Mouse (Mus musculus): ENCODE measurements around the gene Slc6a3. TPM values are rescaled to one million over a fixed set of nuclear protein-coding genes. Genes with fewer than 3 reads are reported as not detected.
A peak's percentile ranks its signal among the peaks of the same experiment; 100 is the strongest.

Slc6a3 gene
- polyA plus RNA-seq, 1 experiment from 2014 or later = 0.08 TPM

DNA sequence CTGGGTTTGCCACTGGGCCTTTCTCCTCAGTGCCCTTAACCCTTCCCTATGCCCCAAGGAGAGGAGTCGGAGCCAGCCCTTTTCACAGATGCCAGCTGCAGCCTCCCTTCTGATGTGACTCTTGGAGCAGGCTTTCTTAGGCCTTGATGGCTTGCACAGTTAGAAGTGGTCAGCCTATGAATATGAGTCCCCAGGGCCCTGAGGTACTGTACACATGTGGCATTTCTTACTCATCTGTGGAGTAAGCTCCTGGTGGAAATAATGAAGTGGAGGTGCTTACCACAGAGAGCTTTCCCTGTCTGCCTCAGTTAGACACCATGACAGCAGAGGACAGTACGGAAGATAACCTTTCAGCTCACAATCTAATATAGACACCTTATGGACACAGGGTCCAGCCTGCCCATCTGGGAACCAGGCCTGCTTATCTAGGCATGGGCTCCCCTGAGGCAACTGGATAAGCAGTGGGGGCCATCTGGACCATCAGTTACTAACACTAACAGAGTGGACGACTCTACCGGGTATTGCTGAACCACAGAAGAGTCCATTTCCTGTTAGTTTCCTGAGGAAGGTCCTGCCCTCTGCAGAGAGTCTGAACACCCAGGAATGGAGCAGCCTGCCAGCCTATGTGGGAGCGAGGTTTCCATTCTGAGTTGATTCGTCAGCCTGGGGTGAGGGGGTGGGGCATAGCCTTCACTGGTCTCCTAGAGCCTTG lies 36.5 kb upstream of the Slc6a3 start:
- ATAC-seq (replicated peaks; ENCODE audit: low FRiP score) = no peak
- no peak for DNase-seq (ENCODE audit: low spot score)
- H3K9ac ChIP-seq (ENCODE audit: low read length) = no peak overlapping the region
- H3K27ac ChIP-seq (ENCODE audit: low read depth, low read length) = 0 out of 2 replicates have a peak overlapping the region, but pooled peaks have one; percentile 31
- H3K36me3 ChIP-seq (ENCODE audit: control insufficient read depth, insufficient read depth, low read length) = peaks cover 2% of the 10 kb centered on the region; the same call in 1 of the 2 replicates
- H3K4me3 ChIP-seq (ENCODE audit: low read depth, low read length) = no peak overlapping the region
- no peaks in the 10 kb centered on the region for H3K4me1 ChIP-seq (replicated peaks; ENCODE audit: control insufficient read depth, insufficient read depth, low read length)
- H3K4me2 ChIP-seq (ENCODE audit: low read depth, low read length, severe bottlenecking) = no peak overlapping the region
- H3K9me3 ChIP-seq (ENCODE audit: control insufficient read depth, low read length) = no peaks in the 10 kb centered on the region
- no peaks in the 10 kb centered on the region for H3K27me3 ChIP-seq (ENCODE audit: control insufficient read depth, insufficient read depth, low read length)
- 83% methylated on average over 6 of the region's 6 CpGs for whole genome bisulfite sequencing

- no peak overlapping the region for H3K4me3 ChIP-seq (ENCODE audit: low read depth, low read length)
- no peak overlapping the region for H3K27ac ChIP-seq (ENCODE audit: low read depth, low read length)
- 82% methylated on average over 2 of the region's 2 CpGs for WGBS
- no peak overlapping the region for H3K9ac ChIP-seq (ENCODE audit: low read length)
- no peaks in the 10 kb centered on the region for H3K27me3 ChIP-seq (ENCODE audit: control insufficient read depth, insufficient read depth, low read length)
- no peaks in the 10 kb centered on the region for H3K4me1 ChIP-seq (replicated peaks; ENCODE audit: control insufficient read depth, insufficient read depth, low read length)
- DNase-seq (ENCODE audit: low spot score) (no peak), ATAC-seq (replicated peaks; ENCODE audit: low FRiP score) (no peak)
- no peaks in the 10 kb centered on the region; the same call in 1 of the 2 replicates for H3K36me3 ChIP-seq (ENCODE audit: control insufficient read depth, insufficient read depth, low read length)
- H3K9me3 ChIP-seq (ENCODE audit: control insufficient read depth, low read length) = no peaks in the 10 kb centered on the region
- no peak overlapping the region for H3K4me2 ChIP-seq (ENCODE audit: low read depth, low read length, severe bottlenecking)
Observed at GRCm38 (mm10) chr13:73502719-73503118, 33.8 kb upstream of the Slc6a3 start.

GRCm38 (mm10) chr13:73505686-73506467 lies 30.7 kb upstream of the Slc6a3 start:
- H3K9ac ChIP-seq (ENCODE audit: low read length) = no peak overlapping the region
- H3K4me1 ChIP-seq (replicated peaks; ENCODE audit: control insufficient read depth, insufficient read depth, low read length) = no peaks in the 10 kb centered on the region
- DNase-seq (ENCODE audit: low spot score) = peak; percentile 85
- no peak for ATAC-seq (replicated peaks; ENCODE audit: low FRiP score)
- no peak overlapping the region for H3K4me2 ChIP-seq (ENCODE audit: low read depth, low read length, severe bottlenecking)
- H3K36me3 ChIP-seq (ENCODE audit: control insufficient read depth, insufficient read depth, low read length) = no peaks in the 10 kb centered on the region; the same call in 1 of the 2 replicates
- 68% methylated on average over 7 of the region's 7 CpGs for WGBS
- no peaks in the 10 kb centered on the region for H3K9me3 ChIP-seq (ENCODE audit: control insufficient read depth, low read length)
- no peak overlapping the region for H3K27ac ChIP-seq (ENCODE audit: low read depth, low read length)
- H3K4me3 ChIP-seq (ENCODE audit: low read depth, low read length) = no peak overlapping the region
- no peaks in the 10 kb centered on the region for H3K27me3 ChIP-seq (ENCODE audit: control insufficient read depth, insufficient read depth, low read length)

DNA sequence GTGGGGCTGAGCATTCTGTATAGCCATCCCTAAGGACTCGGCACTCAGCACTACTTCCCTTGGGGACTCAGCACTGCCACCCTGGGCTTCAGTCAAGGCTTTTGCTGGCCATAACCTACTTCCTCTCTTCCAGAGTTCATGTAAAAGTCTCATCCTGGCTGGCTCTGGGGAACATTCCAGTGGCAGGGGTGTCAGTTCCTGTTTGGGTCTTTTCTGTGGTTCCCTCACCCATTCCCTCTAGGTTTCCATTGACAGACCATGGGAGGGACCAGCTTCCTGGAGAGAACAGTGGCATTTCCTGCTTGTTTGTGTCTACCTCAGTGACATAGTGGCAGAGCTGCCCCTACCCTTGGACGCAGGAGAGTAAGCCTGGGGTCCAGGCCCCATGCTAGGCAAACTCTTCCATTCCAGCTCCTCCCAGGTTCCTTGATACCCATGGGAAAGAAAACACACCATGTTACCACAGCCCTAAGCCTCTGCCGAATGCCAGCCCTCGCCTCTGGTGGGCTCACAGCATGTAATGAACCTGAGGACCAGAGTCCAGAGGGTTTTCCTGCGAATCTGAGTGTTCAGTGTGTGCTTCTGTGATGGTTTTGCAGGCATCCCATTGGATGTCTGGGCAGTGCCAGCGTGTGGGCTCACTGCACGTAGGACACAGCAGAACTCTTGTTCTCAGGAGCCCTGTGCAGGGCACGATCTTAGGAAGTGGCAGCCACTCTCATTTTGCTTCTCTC lies 27.6 kb upstream of the Slc6a3 start:
- no peak overlapping the region for H3K4me3 ChIP-seq (ENCODE audit: low read depth, low read length)
- H3K4me2 ChIP-seq (ENCODE audit: low read depth, low read length, severe bottlenecking) = no peak overlapping the region
- no peak overlapping the region for H3K9ac ChIP-seq (ENCODE audit: low read length)
- WGBS = 92% methylated on average over 8 of the region's 8 CpGs
- H3K27ac ChIP-seq (ENCODE audit: low read depth, low read length) = no peak overlapping the region
- no peaks in the 10 kb centered on the region for H3K27me3 ChIP-seq (ENCODE audit: control insufficient read depth, insufficient read depth, low read length)
- DNase-seq (ENCODE audit: low spot score) = peak; percentile 37
- no peaks in the 10 kb centered on the region for H3K4me1 ChIP-seq (replicated peaks; ENCODE audit: control insufficient read depth, insufficient read depth, low read length)
- H3K9me3 ChIP-seq (ENCODE audit: control insufficient read depth, low read length) = no peaks in the 10 kb centered on the region
- ATAC-seq (replicated peaks; ENCODE audit: low FRiP score) = no peak
- H3K36me3 ChIP-seq (ENCODE audit: control insufficient read depth, insufficient read depth, low read length) = no peaks in the 10 kb centered on the region; the same call in 1 of the 2 replicates

DNA sequence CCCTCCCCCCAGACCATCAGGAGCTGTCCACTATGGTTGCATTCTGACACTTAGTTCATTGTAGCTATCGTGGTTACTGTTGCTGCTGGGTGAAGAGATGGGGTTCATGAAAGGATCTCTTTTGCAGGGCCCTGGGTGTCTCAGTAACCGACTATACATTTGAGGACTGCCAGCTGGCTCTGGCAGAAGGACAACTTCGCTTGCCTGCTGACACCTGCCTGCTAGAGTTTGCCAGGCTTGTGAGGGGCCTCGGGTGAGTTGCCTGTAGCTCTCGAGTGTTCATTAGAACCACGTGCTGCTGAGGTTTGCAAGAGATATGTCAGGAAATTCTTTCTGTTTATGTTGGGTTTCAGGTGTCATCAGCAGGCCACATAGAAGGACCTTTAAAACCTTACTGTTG lies 26.7 kb upstream of the Slc6a3 start:
- WGBS = 87% methylated on average over 6 of the region's 6 CpGs
- no peaks in the 10 kb centered on the region for H3K9me3 ChIP-seq (ENCODE audit: control insufficient read depth, low read length)
- no peaks in the 10 kb centered on the region; the same call in 1 of the 2 replicates for H3K36me3 ChIP-seq (ENCODE audit: control insufficient read depth, insufficient read depth, low read length)
- H3K4me2 ChIP-seq (ENCODE audit: low read depth, low read length, severe bottlenecking) = no peak overlapping the region
- H3K4me1 ChIP-seq (replicated peaks; ENCODE audit: control insufficient read depth, insufficient read depth, low read length) = no peaks in the 10 kb centered on the region
- H3K27me3 ChIP-seq (ENCODE audit: control insufficient read depth, insufficient read depth, low read length) = no peaks in the 10 kb centered on the region
- no peak overlapping the region for H3K4me3 ChIP-seq (ENCODE audit: low read depth, low read length)
- H3K9ac ChIP-seq (ENCODE audit: low read length) = no peak overlapping the region
- no peak overlapping the region for H3K27ac ChIP-seq (ENCODE audit: low read depth, low read length)
- DNase-seq (ENCODE audit: low spot score) (peak; percentile 43), ATAC-seq (replicated peaks; ENCODE audit: low FRiP score) (no peak)

DNA sequence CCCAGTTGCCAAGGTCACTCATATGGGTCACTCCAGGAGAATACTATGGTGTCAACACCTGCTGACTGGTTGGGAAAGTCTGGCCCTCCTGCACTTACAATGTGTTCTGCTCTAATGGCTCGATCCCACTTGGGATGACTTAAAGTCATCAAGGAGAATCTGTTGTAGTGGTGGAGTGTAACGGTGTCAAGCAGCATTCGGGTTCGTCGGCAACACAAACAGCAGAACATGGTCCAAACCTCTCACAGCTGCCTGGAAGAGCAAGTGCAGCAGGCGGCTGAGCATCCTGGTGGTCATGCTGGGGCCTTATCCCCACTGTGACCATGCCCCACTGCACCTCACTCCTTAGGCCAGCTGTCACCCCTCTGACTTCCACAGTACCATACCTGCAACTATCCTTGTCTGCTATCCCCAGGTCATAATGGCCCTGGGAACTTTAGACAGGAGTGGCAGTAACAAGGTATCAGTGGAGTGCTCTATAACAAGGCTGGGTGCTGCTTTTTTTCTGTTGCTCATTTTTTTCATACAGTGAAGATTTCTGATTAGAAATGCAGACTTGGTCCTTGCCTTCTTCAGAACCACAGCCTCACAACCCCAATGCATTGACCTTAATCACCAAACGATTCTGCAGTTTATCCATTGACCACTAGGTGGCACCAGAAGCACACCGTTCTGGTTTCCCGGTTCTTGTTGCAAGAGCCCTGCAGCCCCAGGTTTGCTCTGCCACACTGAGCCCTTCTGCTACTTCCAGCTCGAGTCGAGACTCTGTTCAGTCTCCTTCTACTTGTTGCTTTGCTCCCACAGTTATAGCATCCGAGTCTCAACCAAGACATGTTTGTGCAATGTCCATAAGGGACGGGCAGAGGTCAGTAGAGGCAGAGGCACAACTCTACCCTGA lies 23.5 kb upstream of the Slc6a3 start:
- H3K9me3 ChIP-seq (ENCODE audit: control insufficient read depth, low read length) = no peaks in the 10 kb centered on the region
- H3K9ac ChIP-seq (ENCODE audit: low read length) = no peak overlapping the region
- H3K4me2 ChIP-seq (ENCODE audit: low read depth, low read length, severe bottlenecking) = no peak overlapping the region
- no peak overlapping the region for H3K4me3 ChIP-seq (ENCODE audit: low read depth, low read length)
- 64% methylated on average over 13 of the region's 13 CpGs for WGBS
- H3K27ac ChIP-seq (ENCODE audit: low read depth, low read length) = no peak overlapping the region
- DNase-seq (ENCODE audit: low spot score) (peak; percentile 88), ATAC-seq (replicated peaks; ENCODE audit: low FRiP score) (peak; percentile 49; the same call in 1 of the 2 replicates)
- H3K36me3 ChIP-seq (ENCODE audit: control insufficient read depth, insufficient read depth, low read length) = peaks cover 3% of the 10 kb centered on the region; the same call in 1 of the 2 replicates
- no peaks in the 10 kb centered on the region for H3K4me1 ChIP-seq (replicated peaks; ENCODE audit: control insufficient read depth, insufficient read depth, low read length)
- no peaks in the 10 kb centered on the region for H3K27me3 ChIP-seq (ENCODE audit: control insufficient read depth, insufficient read depth, low read length)

DNA sequence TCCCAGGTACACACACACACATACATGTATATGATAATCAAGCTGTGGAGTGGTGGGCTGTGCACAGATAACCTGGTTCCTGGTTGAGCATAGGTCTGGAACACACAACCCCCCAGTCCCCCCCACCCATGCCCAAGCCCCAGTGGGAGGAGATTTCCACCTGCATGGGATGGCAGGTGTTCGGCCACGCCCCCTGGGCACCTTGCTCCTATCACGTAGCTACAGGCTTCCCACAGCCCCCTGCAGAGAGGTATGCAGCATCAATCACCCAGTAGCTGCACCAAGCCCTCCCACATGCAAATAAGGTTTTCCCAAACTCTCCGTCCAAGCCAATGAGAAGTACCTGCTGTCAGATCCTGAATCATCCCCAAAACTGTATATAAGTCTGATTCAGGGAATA lies 19.7 kb upstream of the Slc6a3 start:
- no peaks in the 10 kb centered on the region for H3K27me3 ChIP-seq (ENCODE audit: control insufficient read depth, insufficient read depth, low read length)
- no peak overlapping the region for H3K4me3 ChIP-seq (ENCODE audit: low read depth, low read length)
- peak; percentile 50 for DNase-seq (ENCODE audit: low spot score)
- H3K27ac ChIP-seq (ENCODE audit: low read depth, low read length) = no peak overlapping the region
- no peak overlapping the region for H3K9ac ChIP-seq (ENCODE audit: low read length)
- 75% methylated on average over 4 of the region's 4 CpGs for WGBS
- no peaks in the 10 kb centered on the region for H3K4me1 ChIP-seq (replicated peaks; ENCODE audit: control insufficient read depth, insufficient read depth, low read length)
- no peak overlapping the region for H3K4me2 ChIP-seq (ENCODE audit: low read depth, low read length, severe bottlenecking)
- H3K9me3 ChIP-seq (ENCODE audit: control insufficient read depth, low read length) = no peaks in the 10 kb centered on the region
- H3K36me3 ChIP-seq (ENCODE audit: control insufficient read depth, insufficient read depth, low read length) = peaks cover 3% of the 10 kb centered on the region; the same call in 1 of the 2 replicates
- no peak for ATAC-seq (replicated peaks; ENCODE audit: low FRiP score)

DNA sequence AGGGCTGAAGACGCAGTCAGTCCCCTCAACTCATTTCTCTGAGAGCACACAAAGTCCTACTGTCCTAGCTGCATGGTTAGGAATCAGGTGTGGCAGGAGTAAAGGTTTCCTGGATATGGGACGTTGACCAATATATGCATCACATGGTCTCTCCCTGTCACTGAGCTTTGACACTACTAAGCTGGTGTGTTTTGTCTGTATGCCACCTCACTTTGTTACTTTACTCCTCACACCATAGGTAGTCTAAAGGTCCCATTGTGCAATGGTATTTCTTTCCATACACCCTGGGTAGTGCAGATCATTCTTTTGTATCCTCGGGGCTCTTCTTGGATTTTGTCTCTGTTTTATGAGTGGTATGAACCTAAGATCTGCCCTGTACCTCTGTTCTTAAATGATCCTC lies 2.8 kb upstream of the Slc6a3 start:
- Histone ChIP-seq H3K4me3 (ENCODE audit: low read depth, low read length) (no peak overlapping the region), H3K27ac (ENCODE audit: low read depth, low read length) (no peak overlapping the region), H3K36me3 (ENCODE audit: control insufficient read depth, insufficient read depth, low read length) (no peaks in the 10 kb centered on the region), H3K4me1 (replicated peaks; ENCODE audit: control insufficient read depth, insufficient read depth, low read length) (0 out of 2 replicates have a peak, but pooled peaks cover 2% of the 10 kb centered on the region), H3K9ac (ENCODE audit: low read length) (no peak overlapping the region), H3K27me3 (ENCODE audit: control insufficient read depth, insufficient read depth, low read length) (peaks cover 26% of the 10 kb centered on the region), H3K4me2 (ENCODE audit: low read depth, low read length, severe bottlenecking) (no peak overlapping the region), H3K9me3 (ENCODE audit: control insufficient read depth, low read length) (no peaks in the 10 kb centered on the region)
- DNase-seq (ENCODE audit: low spot score) (no peak), ATAC-seq (replicated peaks; ENCODE audit: low FRiP score) (no peak)
- WGBS = 85% methylated on average over 3 of the region's 3 CpGs
